Mouse (Mus musculus) lung, adult 2 months (tissue): Measurements from ENCODE around the gene Tbx2.

Experiments used
- CTCF ChIP-seq: fragments of 200-500 bp; IDR thresholded peaks from 2 replicates; pipeline ENCODE4 v1.5.1; 2011; ENCODE audit warnings: mild to moderate bottlenecking, low read length, control low read depth; ENCODE audit not compliant: insufficient read depth
- POLR2A ChIP-seq: fragments of 200-500 bp; IDR thresholded peaks from 2 replicates; pipeline ENCODE4 v1.6.1; 2011; ENCODE audit warnings: low read depth, mild to moderate bottlenecking, control low read depth, low read length, borderline replicate concordance; ENCODE audit errors: extremely low read depth

- TF ChIP-seq CTCF (no peak), POLR2A (no peak; the same call in 1 of the 2 replicates)
Observed at GRCm38 (mm10) chr11:85889056-85889729, 56.8 kb downstream of the Tbx2 start.
